Mouse (Mus musculus): Measurements from ENCODE around the gene Sdf2. TPM values are rescaled to one million over a fixed set of nuclear protein-coding genes. Genes with fewer than 3 reads are reported as not detected.

The Sdf2 gene
- polyA plus RNA-seq, 1 experiment from 2014 or later, result 58.0 TPM

Other genes with a start within 250 kb of the Sdf2 start
- 24.2 and 24.8 TPM in 2 replicates for gene Dhrs13, start 213.5 kb upstream of the Sdf2 start, polyA plus RNA-seq (2016; fragmentation: Nextera tagmentation; extraction: Ambion mirVana)
- gene Flot2, start 207.8 kb upstream of the Sdf2 start, polyA plus RNA-seq (2016; fragmentation: Nextera tagmentation; extraction: Ambion mirVana), result 65.2 and 73.2 TPM in 2 replicates
- gene Eral1, start 165.4 kb upstream of the Sdf2 start, polyA plus RNA-seq (2016; fragmentation: Nextera tagmentation; extraction: Ambion mirVana), result 31.5 and 31.8 TPM in 2 replicates
- 24.3 and 28.0 TPM in 2 replicates for gene Fam222b, start 151.1 kb upstream of the Sdf2 start, polyA plus RNA-seq (2016; fragmentation: Nextera tagmentation; extraction: Ambion mirVana)
- gene Traf4, start 80.2 kb upstream of the Sdf2 start, polyA plus RNA-seq (2016; fragmentation: Nextera tagmentation; extraction: Ambion mirVana), result 149 and 152 TPM in 2 replicates
- 10.7 and 12.9 TPM in 2 replicates for gene Nek8, start 69.1 kb upstream of the Sdf2 start, polyA plus RNA-seq (2016; fragmentation: Nextera tagmentation; extraction: Ambion mirVana)
- 9.4 and 10.2 TPM in 2 replicates for gene Tlcd1, start 69.0 kb upstream of the Sdf2 start, polyA plus RNA-seq (2016; fragmentation: Nextera tagmentation; extraction: Ambion mirVana)
- 894 and 983 TPM in 2 replicates for gene Rpl23a, start 62.2 kb upstream of the Sdf2 start, polyA plus RNA-seq (2016; fragmentation: Nextera tagmentation; extraction: Ambion mirVana)
- 75.2 and 81.0 TPM in 2 replicates for gene Rab34, start 57.3 kb upstream of the Sdf2 start, polyA plus RNA-seq (2016; fragmentation: Nextera tagmentation; extraction: Ambion mirVana)
- 2.8 and 3.0 TPM in 2 replicates for gene Proca1, start 52.4 kb upstream of the Sdf2 start, polyA plus RNA-seq (2016; fragmentation: Nextera tagmentation; extraction: Ambion mirVana)
- 39.9 and 44.1 TPM in 2 replicates for gene Supt6, start 241 bp downstream of the Sdf2 start, polyA plus RNA-seq (2016; fragmentation: Nextera tagmentation; extraction: Ambion mirVana)
- gene 2610507B11Rik, start 16.0 kb downstream of the Sdf2 start, polyA plus RNA-seq (2016; fragmentation: Nextera tagmentation; extraction: Ambion mirVana), result 80.4 and 80.7 TPM in 2 replicates
- gene BC030499, start 45.1 kb downstream of the Sdf2 start, polyA plus RNA-seq (2016; fragmentation: Nextera tagmentation; extraction: Ambion mirVana), result 0.34 and 0.51 TPM in 2 replicates
- gene Spag5, start 55.8 kb downstream of the Sdf2 start, polyA plus RNA-seq (2016; fragmentation: Nextera tagmentation; extraction: Ambion mirVana), result 29.4 and 35.9 TPM in 2 replicates
- 16.8 and 20.1 TPM in 2 replicates for gene Aldoc, start 77.2 kb downstream of the Sdf2 start, polyA plus RNA-seq (2016; fragmentation: Nextera tagmentation; extraction: Ambion mirVana)
- 76.9 and 77.1 TPM in 2 replicates for gene Pigs, start 82.7 kb downstream of the Sdf2 start, polyA plus RNA-seq (2016; fragmentation: Nextera tagmentation; extraction: Ambion mirVana)
- 86.0 and 92.7 TPM in 2 replicates for gene Unc119, start 97.7 kb downstream of the Sdf2 start, polyA plus RNA-seq (2016; fragmentation: Nextera tagmentation; extraction: Ambion mirVana)
- not detected in 2 replicates for gene Foxn1, start 140.8 kb downstream of the Sdf2 start, polyA plus RNA-seq (2016; fragmentation: Nextera tagmentation; extraction: Ambion mirVana)
- not detected in 2 replicates for gene Slc13a2, start 176.5 kb downstream of the Sdf2 start, polyA plus RNA-seq (2016; fragmentation: Nextera tagmentation; extraction: Ambion mirVana)
- 17.5 and 17.9 TPM in 2 replicates for gene Slc46a1, start 220.0 kb downstream of the Sdf2 start, polyA plus RNA-seq (2016; fragmentation: Nextera tagmentation; extraction: Ambion mirVana)

Measured in hindbrain, embryonic 12.5 days (tissue).